Mouse (Mus musculus) limb, embryonic 11.5 days (tissue): Measurements from ENCODE around the gene Tma7. TPM values are rescaled to one million over a fixed set of nuclear protein-coding genes. Genes with fewer than 3 reads are reported as not detected.

Experiments
- ATAC-seq: fragments of 200-750 bp; cut with Nextera tagmentation; 2 replicates; pipeline ENCODE4 v1.8.0; 2017; ENCODE audit warnings: low read depth; ENCODE audit not compliant: insufficient number of reproducible peaks, low FRiP score, low TSS enrichment
- DNase-seq: peaks from one replicate; pipeline ENCODE4 v3.0.0-alpha.2; 2015; ENCODE audit warnings: low spot score
- H3K27ac ChIP-seq: fragments of 300-500 bp; sonication (generic); replicated peaks from 2 replicates; pipeline ENCODE4 v1.5.1; 2014; ENCODE audit warnings: low read depth, mild to moderate bottlenecking, low read length
- H3K27me3 ChIP-seq: fragments of 300-500 bp; sonication (generic); 2 replicates; pipeline ENCODE4 v1.6.1; 2014; ENCODE audit warnings: mild to moderate bottlenecking, low read length, mixed read lengths; ENCODE audit not compliant: control insufficient read depth, insufficient read depth
- H3K36me3 ChIP-seq: fragments of 300-500 bp; sonication (generic); 2 replicates; pipeline ENCODE4 v1.6.1; 2014; ENCODE audit warnings: mild to moderate bottlenecking, low read length, moderate library complexity, mixed read lengths; ENCODE audit not compliant: control insufficient read depth, insufficient read depth
- H3K4me1 ChIP-seq: fragments of 300-500 bp; sonication (generic); 2 replicates; pipeline ENCODE4 v1.6.1; 2014; ENCODE audit warnings: low read length, mixed read lengths; ENCODE audit not compliant: control insufficient read depth, insufficient read depth
- H3K4me2 ChIP-seq: fragments of 300-500 bp; sonication (generic); 2 replicates; pipeline ENCODE4 v1.6.1; 2014; ENCODE audit warnings: low read depth, mild to moderate bottlenecking, moderate library complexity; ENCODE audit not compliant: severe bottlenecking
- H3K4me3 ChIP-seq: fragments of 300-500 bp; sonication (generic); 2 replicates; pipeline ENCODE4 v1.5.1; 2014; ENCODE audit warnings: low read depth, low read length
- H3K9ac ChIP-seq: fragments of 300-500 bp; sonication (generic); 2 replicates; pipeline ENCODE4 v1.6.1; 2014; ENCODE audit warnings: mild to moderate bottlenecking, low read length
- H3K9me3 ChIP-seq: fragments of 300-500 bp; sonication (generic); 2 replicates; pipeline ENCODE4 v1.6.1; 2016; ENCODE audit warnings: low read length; ENCODE audit not compliant: control insufficient read depth
- WGBS: fragments of 180-500 bp; shearing (Covaris S2); extraction: QIAGEN DNeasy Blood & Tissue Kit; methylation state at CpG from one replicate; pipeline ENCODE4 v1.1.7; 2014; 5-methylcytosine and 5-hydroxymethylcytosine counted together
- polyA plus RNA-seq: library from polyadenylated mRNA; unstranded; fragments of >200 nt; fragmentation: Nextera tagmentation; extraction: Ambion mirVana; gene quantifications from 2 replicates; pipeline ENCODE4 v1.2.1, GENCODE M21; 2014

Gene Tma7
- polyA plus RNA-seq, 1 experiment from 2014 or later: 871 TPM

DNA sequence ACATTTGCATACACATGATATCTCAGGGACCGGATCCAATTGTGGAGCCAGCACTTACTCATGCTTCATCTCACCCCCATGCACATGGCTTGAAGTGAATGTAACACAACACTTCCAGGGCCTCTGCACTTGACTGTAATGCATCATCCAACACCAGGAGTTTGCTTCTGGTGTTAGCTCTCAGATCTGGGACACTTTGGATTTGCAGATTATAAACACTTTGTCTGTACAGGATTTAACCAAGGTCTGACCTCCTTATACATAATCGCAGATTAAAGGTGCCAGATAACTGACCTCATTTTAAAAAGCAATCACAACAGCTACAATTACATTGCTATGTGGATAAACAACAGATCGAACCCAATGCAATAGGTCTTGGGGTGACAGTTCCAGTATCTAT lies 1.9 kb downstream of the Tma7 start:
- WGBS: 92% methylated on average over 3 of the region's 3 CpGs
- Histone ChIP-seq H3K36me3 (peaks cover 2% of the 10 kb centered on the region; the same call in 1 of the 2 replicates), H3K9me3 (no peaks in the 10 kb centered on the region), H3K9ac (no peak overlapping the region), H3K4me2 (no peak overlapping the region), H3K27me3 (no peaks in the 10 kb centered on the region), H3K27ac (no peak overlapping the region), H3K4me3 (no peak overlapping the region), H3K4me1 (peaks cover 7% of the 10 kb centered on the region; the same call in 1 of the 2 replicates)
- DNase-seq (no peak), ATAC-seq (no peak)

DNA sequence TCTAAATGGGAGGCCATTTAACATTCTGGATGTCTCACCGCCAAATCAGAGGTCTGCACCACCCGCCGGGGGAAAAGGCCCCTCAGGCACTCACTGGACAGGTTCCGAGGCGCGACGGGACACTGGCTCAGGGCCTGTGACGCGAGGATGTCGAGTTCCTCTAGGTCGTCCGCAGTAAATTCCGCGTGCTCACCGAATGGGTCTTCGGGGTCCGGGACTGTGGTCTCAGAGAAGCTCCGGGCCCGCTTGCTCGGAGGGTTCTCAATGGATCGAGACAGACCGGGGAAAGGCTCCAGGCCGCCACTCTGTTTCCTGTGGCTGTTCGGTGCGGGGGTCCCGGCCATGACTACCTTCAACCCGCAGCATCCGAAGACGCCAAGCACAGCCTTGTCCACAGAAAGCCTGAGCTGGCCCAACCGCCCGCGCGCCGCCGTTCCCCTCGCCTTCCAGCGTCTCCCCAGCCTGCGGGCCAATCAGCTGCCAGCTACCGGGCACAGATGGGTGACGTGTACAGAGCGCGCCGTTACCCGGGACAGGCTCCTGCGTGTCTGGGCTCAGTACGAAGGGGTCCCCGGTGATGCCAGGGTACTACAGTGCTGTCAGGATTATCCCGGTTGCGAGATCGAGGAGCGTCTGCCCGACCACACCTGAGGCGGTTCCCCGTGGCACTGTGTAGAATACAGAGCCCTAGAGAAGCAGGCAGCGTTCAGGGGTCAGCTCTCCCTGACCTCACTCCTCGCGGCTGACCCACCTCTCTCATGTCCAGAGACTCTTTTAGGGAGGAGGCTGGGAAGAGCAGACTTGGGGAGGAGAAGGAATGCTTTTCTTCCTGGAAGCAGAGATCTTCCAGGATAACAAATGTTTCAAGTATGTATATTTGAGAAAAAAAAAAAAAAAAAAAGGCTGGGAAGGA lies 8.5 kb downstream of the Tma7 start, which contains the start of gene Atrip:
TSS of gene Atrip (minus strand) at position 464 of the 913 bp plus-strand sequence.
- DNase-seq: peak; percentile 95
- Histone ChIP-seq H3K4me2 (peak within 1 kb of the TSS; percentile 83), H3K9me3 (no peaks in the 10 kb centered on the region), H3K27me3 (no peaks in the 10 kb centered on the region), H3K36me3 (peaks cover 5% of the 10 kb centered on the region; the same call in 1 of the 2 replicates), H3K27ac (peak within 1 kb of the TSS; percentile 58; the same call in 1 of the 2 replicates), H3K9ac (peak within 1 kb of the TSS; percentile 82), H3K4me3 (peak within 1 kb of the TSS; percentile 85), H3K4me1 (peaks cover 8% of the 10 kb centered on the region)
- peak; percentile 98 for ATAC-seq
- WGBS: under 1% methylated on average over 57 of the region's 57 CpGs

DNA sequence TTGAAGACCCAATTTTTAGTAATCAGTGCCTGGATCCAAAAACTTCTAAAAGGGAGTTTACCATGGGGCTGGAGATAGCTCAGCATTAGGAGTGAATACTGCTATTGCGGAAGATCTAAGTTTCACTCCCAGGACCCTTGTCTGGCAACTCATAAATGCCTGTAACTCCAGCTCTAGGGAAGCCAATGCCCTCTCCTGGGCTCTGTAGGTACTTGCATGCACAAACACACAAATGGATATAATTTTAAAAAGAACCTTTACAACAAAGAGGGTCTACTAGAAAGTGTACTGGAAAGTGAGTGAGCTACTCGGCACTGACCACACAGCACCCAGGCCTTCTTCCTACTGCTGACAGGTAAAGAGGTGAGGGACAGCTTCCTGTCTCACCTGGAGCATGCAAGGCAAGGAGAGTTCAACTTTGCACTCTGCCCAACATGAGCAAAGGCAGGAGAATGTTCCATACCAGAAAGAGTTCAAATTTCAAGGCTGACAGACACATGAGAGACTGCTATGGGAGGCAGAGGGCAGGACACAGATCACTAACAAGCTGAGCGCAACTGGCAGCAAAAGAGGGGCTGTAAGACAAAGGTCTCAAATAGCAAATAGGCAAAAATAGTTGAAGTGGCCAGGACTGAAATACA lies 14.2 kb downstream of the Tma7 start:
- ATAC-seq: no peak
- WGBS: 91% methylated on average over 3 of the region's 3 CpGs
- no peak overlapping the region for H3K27ac ChIP-seq

DNA sequence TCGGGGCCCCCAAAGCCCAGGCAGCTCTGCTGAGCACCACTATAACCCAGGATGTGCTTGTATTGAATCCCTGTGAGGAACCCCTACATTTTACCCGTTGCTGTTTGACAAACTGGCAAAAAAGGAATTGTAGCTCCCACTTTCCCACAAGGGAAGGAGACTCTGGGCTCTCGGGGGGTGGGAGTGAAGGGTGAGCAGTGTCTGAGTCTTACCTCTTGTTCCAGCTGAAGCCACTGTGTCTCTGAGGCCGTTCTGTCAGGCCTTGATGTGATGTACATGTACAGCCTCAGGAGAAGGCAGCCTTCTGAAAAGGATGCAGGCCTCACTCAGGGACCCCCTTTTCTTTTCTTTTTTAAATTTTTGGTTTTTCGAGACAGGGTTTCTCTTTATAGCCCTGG lies 21.5 kb downstream of the Tma7 start:
- ATAC-seq (no peak), DNase-seq (no peak)
- no peaks in the 10 kb centered on the region for H3K27me3 ChIP-seq
- H3K36me3 ChIP-seq: peaks cover 24% of the 10 kb centered on the region
- H3K27ac ChIP-seq: no peak overlapping the region
- WGBS: 90% methylated on average over 5 of the region's 5 CpGs
- no peak overlapping the region for H3K4me3 ChIP-seq
- peaks cover 4% of the 10 kb centered on the region; the same call in 1 of the 2 replicates for H3K4me1 ChIP-seq
- H3K9ac ChIP-seq: no peak overlapping the region
- H3K9me3 ChIP-seq: no peaks in the 10 kb centered on the region
- H3K4me2 ChIP-seq: no peak overlapping the region

More for the DNA sequence above, 14.2 kb downstream of the Tma7 start:
- peaks cover 19% of the 10 kb centered on the region for H3K36me3 ChIP-seq
- H3K4me1 ChIP-seq: peaks cover 8% of the 10 kb centered on the region
- H3K27me3 ChIP-seq: no peaks in the 10 kb centered on the region
- DNase-seq: no peak
- H3K4me2 ChIP-seq: no peak overlapping the region
- no peak overlapping the region for H3K9ac ChIP-seq
- no peaks in the 10 kb centered on the region for H3K9me3 ChIP-seq
- H3K4me3 ChIP-seq: no peak overlapping the region

DNA sequence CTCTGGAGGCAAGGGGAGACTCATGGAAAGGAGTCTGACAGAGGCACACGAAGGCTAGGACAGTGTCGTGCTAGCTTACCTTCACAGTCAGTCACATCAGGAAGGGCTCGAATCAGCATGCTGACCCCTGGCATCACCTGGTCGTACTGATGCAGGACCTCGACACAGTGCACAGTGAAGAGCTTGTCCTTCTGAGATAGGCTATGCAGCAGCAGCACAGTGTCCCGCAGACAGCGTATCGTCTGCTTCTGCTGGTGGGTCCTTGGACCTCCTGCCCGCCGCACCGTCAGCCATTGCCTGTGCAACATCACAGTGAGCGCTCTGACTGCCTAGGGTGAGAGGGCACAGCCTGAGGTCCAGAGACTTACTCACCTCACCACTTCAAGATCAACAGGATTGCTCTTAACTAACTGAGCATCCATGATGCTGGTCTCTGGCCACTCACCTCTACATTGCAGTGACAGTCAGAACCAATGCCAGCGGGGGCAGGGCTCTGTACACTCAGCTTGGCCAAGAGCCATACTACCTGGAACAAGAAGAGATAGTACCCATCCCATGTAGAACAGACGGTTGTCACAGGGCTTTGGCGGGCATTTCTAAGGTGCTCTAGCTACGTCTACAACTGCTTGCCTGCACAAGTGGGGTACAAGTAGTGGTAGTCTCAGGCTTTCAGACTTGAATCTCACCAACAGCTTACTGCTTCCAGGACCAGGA lies 22.0 kb downstream of the Tma7 start:
- Histone ChIP-seq H3K9ac (no peak overlapping the region), H3K27me3 (no peaks in the 10 kb centered on the region), H3K9me3 (no peaks in the 10 kb centered on the region), H3K27ac (no peak overlapping the region), H3K36me3 (peaks cover 23% of the 10 kb centered on the region), H3K4me2 (no peak overlapping the region), H3K4me1 (peaks cover 4% of the 10 kb centered on the region; the same call in 1 of the 2 replicates), H3K4me3 (no peak overlapping the region)
- ATAC-seq (no peak), DNase-seq (no peak)
- 93% methylated on average over 16 of the region's 16 CpGs for WGBS

DNA sequence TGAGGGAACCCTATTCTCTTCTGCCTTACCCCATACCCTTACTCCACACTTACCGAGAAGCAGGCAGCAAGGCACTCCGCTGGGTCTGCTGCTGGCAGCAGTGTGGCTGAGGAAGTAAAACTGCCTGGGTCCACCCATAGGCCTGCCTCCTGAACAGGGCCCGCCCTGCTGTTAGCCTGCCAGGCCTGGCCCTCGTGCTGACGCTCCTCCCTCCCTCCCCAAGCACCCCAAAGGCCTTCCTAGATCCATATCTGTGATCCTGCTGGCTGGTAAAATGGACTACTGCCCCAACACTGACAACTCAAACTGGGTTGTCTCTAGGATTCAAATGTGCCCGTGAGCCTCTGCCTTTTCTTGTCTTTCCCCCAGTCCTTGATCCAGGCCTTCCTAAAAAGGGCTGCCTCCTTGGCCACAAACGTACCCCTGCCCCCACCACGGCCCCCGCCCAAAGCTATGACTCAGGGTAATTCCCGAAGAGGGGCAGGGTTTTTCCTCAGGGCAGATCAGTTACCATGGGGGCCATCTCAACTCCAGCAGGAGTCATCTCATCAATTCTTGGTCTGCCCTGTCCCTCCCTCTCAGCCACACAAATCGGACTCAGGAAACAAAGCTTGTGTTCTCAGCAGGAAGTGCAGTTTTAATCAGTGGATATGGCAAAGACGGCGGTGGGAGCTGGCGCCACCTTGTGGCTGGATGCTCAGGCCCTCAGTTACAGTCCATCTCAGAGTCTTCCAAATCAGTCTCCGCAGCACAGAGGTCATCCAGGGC lies 23.1 kb downstream of the Tma7 start, which contains the start of gene Trex1:
TSS of gene Trex1 (minus strand) at position 599 of the 768 bp plus-strand sequence.
- peak within 1 kb of the TSS; percentile 53 for H3K9ac ChIP-seq
- peak within 1 kb of the TSS; percentile 14; the same call in 1 of the 2 replicates for H3K4me3 ChIP-seq
- peaks cover 11% of the 10 kb centered on the region for H3K4me1 ChIP-seq
- H3K27ac ChIP-seq: peak within 1 kb of the TSS; percentile 64; the same call in 1 of the 2 replicates
- 32% methylated on average over 15 of the region's 15 CpGs for WGBS
- H3K4me2 ChIP-seq: peak within 1 kb of the TSS; percentile 36
- DNase-seq (peak; percentile 91), ATAC-seq (peak; percentile 63)
- no peaks in the 10 kb centered on the region for H3K27me3 ChIP-seq
- peaks cover 20% of the 10 kb centered on the region for H3K36me3 ChIP-seq
- H3K9me3 ChIP-seq: no peaks in the 10 kb centered on the region

DNA sequence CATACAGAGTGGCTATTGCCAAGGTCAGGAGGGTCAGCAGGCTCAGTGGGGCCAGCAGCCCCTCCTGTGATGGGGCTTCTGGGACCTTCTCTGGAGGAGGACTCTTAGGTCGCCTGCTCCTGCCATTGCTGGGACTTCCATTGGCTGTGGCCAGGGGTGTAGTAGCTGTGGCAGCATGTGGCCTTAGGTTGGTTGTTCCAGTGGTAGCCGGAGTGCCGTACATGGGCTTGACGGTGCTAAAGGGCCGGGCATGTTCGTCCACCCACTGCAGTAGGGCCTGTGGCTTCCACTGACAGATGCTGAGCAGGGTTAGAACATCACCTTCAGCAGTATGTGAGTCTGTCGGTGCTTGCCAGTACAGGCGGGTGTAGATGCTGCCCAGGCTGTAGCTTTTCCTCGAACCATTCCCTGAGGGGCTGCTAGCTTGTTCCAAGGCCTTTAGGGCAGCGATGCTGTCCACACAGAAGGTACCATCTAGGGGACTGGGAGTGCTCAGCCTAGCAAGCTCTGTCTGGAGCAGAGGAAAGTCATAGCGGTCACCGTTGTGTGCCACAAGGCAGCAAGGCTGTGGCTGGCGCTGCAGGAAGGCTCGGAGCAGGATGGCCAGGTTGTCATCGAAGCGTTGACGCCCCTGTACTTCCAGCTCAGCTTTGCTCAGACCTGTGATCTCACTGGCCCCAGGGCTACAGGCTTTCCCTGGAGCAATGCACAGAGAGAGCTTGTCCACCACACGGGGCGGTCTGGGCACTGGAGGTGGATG lies 24.2 kb downstream of the Tma7 start:
- Histone ChIP-seq H3K4me1 (peaks cover 11% of the 10 kb centered on the region), H3K36me3 (peaks cover 13% of the 10 kb centered on the region; the same call in 1 of the 2 replicates), H3K4me3 (no peak overlapping the region), H3K27ac (no peak overlapping the region), H3K9me3 (no peaks in the 10 kb centered on the region), H3K4me2 (no peak overlapping the region), H3K9ac (no peak overlapping the region), H3K27me3 (no peaks in the 10 kb centered on the region)
- WGBS: 94% methylated on average over 19 of the region's 19 CpGs
- DNase-seq: no peak
- ATAC-seq: no peak
